Mouse (Mus musculus) lung, embryonic 14.5 days (tissue): Measurements from ENCODE around the gene Rhou. TPM values are rescaled to one million over a fixed set of nuclear protein-coding genes. Genes with fewer than 3 reads are reported as not detected.
"Not testable (repeated sequence)": the region's sequence is repeated elsewhere in the genome, so short reads cannot be mapped to it uniquely, and the experiment has no call there.

Experiments used
- ATAC-seq: fragments of 200-750 bp; cut with Nextera tagmentation; 2 replicates; pipeline ENCODE4 v1.8.0; 2017; ENCODE audit warnings: mild to moderate bottlenecking, moderate TSS enrichment, moderate library complexity; ENCODE audit not compliant: insufficient read depth
- DNase-seq: peaks from one replicate; pipeline ENCODE4 v3.0.0-alpha.2; 2015
- H3K27ac ChIP-seq: fragments of 300-500 bp; sonication (generic); 2 replicates; pipeline ENCODE4 v1.5.1; 2014; ENCODE audit warnings: low read depth, mild to moderate bottlenecking, moderate library complexity
- H3K27me3 ChIP-seq: fragments of 300-500 bp; sonication (generic); 2 replicates; pipeline ENCODE4 v1.6.1; 2014; ENCODE audit warnings: low read length, control low read depth; ENCODE audit not compliant: insufficient read depth
- H3K36me3 ChIP-seq: fragments of 300-500 bp; sonication (generic); 2 replicates; pipeline ENCODE4 v1.6.1; 2014; ENCODE audit warnings: control low read depth; ENCODE audit not compliant: insufficient read depth
- H3K4me1 ChIP-seq: fragments of 300-500 bp; sonication (generic); 2 replicates; pipeline ENCODE4 v1.6.1; 2014; ENCODE audit warnings: antibody characterized with exemption, control low read depth; ENCODE audit not compliant: insufficient read depth
- H3K4me2 ChIP-seq: fragments of 300-500 bp; sonication (generic); 2 replicates; pipeline ENCODE4 v1.6.1; 2014; ENCODE audit warnings: mild to moderate bottlenecking
- H3K4me3 ChIP-seq: fragments of 300-500 bp; sonication (generic); 2 replicates; pipeline ENCODE4 v1.5.1; 2014; ENCODE audit warnings: low read depth, low read length
- H3K9ac ChIP-seq: fragments of 300-500 bp; sonication (generic); 2 replicates; pipeline ENCODE4 v1.6.1; 2014
- H3K9me3 ChIP-seq: fragments of 300-500 bp; sonication (generic); 2 replicates; pipeline ENCODE4 v1.6.1; 2016; ENCODE audit warnings: low read depth, low read length, control low read depth
- CTCF ChIP-seq: IDR thresholded peaks from 2 replicates; pipeline ENCODE4 v1.5.1; 2016; ENCODE audit warnings: antibody characterized with exemption, low read depth
- WGBS: fragments of 180-500 bp; shearing (Covaris S2); extraction: QIAGEN DNeasy Blood & Tissue Kit; methylation state at CpG from one replicate; pipeline ENCODE4 v1.1.7; 2014; 5-methylcytosine and 5-hydroxymethylcytosine counted together
- polyA plus RNA-seq: library from polyadenylated mRNA; unstranded; fragments of >200 nt; fragmentation: Nextera tagmentation; extraction: Ambion mirVana; gene quantifications from 2 replicates; pipeline ENCODE4 v1.2.1, GENCODE M21; 2014

Gene Rhou
- polyA plus RNA-seq: 12.3 and 12.9 TPM in 2 replicates

DNA sequence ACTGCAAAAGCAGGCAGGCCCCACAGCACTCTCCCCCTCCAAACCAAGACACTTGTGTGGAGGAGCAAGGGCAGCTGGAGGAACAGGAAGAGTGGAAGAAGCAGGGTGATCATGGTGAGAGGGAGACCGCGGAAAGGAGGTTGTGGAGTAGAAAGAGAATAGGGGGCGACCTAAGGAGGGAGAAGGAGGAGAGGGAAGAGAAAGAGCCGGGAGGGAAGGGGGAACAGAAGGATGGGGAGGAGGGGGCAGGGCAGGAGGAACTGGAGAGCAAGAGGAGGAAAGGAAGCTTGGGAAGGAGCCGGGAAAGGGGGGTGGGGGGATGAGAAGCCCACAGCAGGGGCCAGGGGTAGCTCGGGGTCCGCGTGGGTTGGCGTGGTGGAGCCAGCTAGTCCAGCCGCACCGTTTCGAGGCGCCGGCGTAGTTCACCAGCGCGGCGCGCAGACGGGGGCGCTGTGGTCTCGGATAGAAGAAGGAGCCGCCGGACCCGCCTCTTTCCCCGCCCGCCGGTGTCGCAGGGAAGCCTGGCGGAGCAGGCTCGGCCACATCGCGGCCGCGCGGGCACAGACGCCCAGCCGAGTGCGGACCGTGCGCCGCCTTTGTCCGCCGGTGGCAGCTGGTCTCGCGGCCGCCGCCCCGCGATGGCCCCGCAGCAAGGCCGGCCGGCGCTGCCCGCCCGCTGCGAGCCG, at the start of gene Rhou:
Gene Rhou (plus strand): TSS at position 622 of the 686 bp plus-strand sequence.
- WGBS: under 1% methylated on average over 57 of the region's 58 CpGs
- TF ChIP-seq CTCF: peak; percentile 71
- H3K4me3 ChIP-seq: peak within 1 kb of the TSS; percentile 75
- H3K27me3 ChIP-seq: no peaks in the 10 kb centered on the region
- peak; percentile 76 for ATAC-seq
- peaks cover 22% of the 10 kb centered on the region for H3K36me3 ChIP-seq
- peaks cover 32% of the 10 kb centered on the region for H3K4me1 ChIP-seq
- H3K9ac ChIP-seq: peak within 1 kb of the TSS; percentile 89
- peak; percentile 97 for DNase-seq
- H3K4me2 ChIP-seq: peak within 1 kb of the TSS; percentile 82
- no peaks in the 10 kb centered on the region for H3K9me3 ChIP-seq
- H3K27ac ChIP-seq: peak within 1 kb of the TSS; percentile 89

- H3K9me3 ChIP-seq, DNase-seq, H3K9ac ChIP-seq, H3K4me3 ChIP-seq, H3K27ac ChIP-seq, H3K27me3 ChIP-seq, H3K4me1 ChIP-seq, ATAC-seq, H3K4me2 ChIP-seq, H3K36me3 ChIP-seq: not testable (repeated sequence)
- WGBS: 60% methylated on average over 1 of the region's 5 CpGs
Observed at GRCm38 (mm10) chr8:123612652-123613051, 41.1 kb upstream of the Rhou start.

GRCm38 (mm10) chr8:123623523-123623922, 30.2 kb upstream of the Rhou start:
- H3K36me3 ChIP-seq, H3K27ac ChIP-seq, H3K4me2 ChIP-seq, H3K4me1 ChIP-seq, H3K9me3 ChIP-seq, H3K4me3 ChIP-seq, H3K9ac ChIP-seq, ATAC-seq, DNase-seq: not testable (repeated sequence)
- no CpG with 5 or more reads among the region's 39 CpGs for WGBS
- H3K27me3 ChIP-seq: peaks cover 13% of the 10 kb centered on the region

GRCm38 (mm10) chr8:123624274-123624673, 29.5 kb upstream of the Rhou start:
- ATAC-seq: no peak
- no peak for DNase-seq
- H3K27me3 ChIP-seq: peaks cover 11% of the 10 kb centered on the region
- no peaks in the 10 kb centered on the region for H3K36me3 ChIP-seq
- TF ChIP-seq CTCF: no peak
- no peaks in the 10 kb centered on the region for H3K9me3 ChIP-seq
- WGBS: 60% methylated on average over 5 of the region's 5 CpGs
- no peaks in the 10 kb centered on the region for H3K4me1 ChIP-seq
- no peak overlapping the region for H3K9ac ChIP-seq
- H3K4me2 ChIP-seq: no peak overlapping the region
- no peak overlapping the region for H3K27ac ChIP-seq
- no peak overlapping the region for H3K4me3 ChIP-seq

GRCm38 (mm10) chr8:123624702-123625101, 29.0 kb upstream of the Rhou start:
- Histone ChIP-seq H3K27me3 (peaks cover 11% of the 10 kb centered on the region), H3K9me3 (no peaks in the 10 kb centered on the region), H3K4me3 (no peak overlapping the region), H3K36me3 (no peaks in the 10 kb centered on the region), H3K4me1 (no peaks in the 10 kb centered on the region), H3K4me2 (no peak overlapping the region), H3K27ac (no peak overlapping the region), H3K9ac (no peak overlapping the region)
- ATAC-seq: no peak
- DNase-seq: no peak
- 50% methylated on average over 1 of the region's 1 CpGs for WGBS
- TF ChIP-seq CTCF: no peak

DNA sequence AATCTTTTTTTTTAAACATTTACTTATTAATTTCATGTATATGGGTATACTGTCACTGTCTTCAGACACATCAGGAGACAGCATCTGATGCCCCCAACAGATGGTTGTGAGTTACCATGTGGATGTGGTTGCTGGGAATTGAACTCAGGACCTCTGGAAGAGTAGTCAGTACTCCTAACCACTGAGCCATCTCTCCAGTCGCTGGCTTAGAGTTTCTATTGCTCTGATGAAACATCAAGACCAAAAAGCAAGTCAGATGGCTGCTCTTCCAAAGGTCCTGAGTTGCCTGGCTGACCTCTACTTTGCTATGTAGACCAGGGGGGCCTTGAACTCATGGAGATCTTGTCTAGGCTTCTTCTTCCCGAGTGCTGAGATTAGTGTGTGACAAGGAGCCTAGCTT, 28.0 kb upstream of the Rhou start:
- ATAC-seq (no peak), DNase-seq (no peak)
- Histone ChIP-seq H3K36me3 (no peaks in the 10 kb centered on the region), H3K9me3 (no peaks in the 10 kb centered on the region), H3K9ac (no peak overlapping the region), H3K4me2 (no peak overlapping the region), H3K4me3 (no peak overlapping the region), H3K4me1 (no peaks in the 10 kb centered on the region), H3K27ac (no peak overlapping the region), H3K27me3 (peaks cover 11% of the 10 kb centered on the region)
- no peak for TF ChIP-seq CTCF
- WGBS: 22% methylated on average over 2 of the region's 2 CpGs

DNA sequence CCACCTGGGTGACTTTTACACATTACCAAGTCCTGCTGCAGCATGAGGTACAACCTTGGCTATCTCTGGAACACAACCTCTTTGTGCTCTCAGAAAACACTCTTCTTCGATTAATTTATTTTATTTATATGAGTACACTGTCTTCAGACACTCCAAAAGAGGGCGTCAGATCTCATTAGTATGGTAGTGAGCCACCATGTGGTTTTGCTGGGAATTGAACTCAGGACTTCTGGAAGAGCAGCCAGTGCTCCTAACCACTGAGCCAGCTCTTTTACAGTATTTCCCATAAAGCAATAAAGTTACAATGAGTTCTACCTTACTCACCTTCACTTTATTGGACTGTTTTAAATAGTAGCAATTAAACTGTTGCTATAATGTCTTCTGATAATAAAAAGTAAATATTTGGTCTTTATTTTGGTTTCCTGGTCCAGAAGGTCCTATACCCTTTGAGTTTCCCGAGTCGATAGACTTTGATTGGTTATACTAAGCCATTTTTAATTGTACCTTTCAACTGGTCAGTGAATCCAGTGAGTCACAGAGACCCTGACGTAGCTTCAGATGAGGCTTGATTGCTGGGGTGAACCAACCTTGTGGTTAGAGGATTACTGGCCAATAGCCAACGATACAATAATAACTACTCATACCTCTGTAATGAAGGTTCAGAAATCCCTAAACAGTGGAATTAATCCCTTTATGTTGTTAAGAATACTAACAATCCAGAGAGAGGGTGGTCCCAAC, 26.1 kb upstream of the Rhou start:
- Histone ChIP-seq H3K9ac (no peak overlapping the region), H3K4me3 (no peak overlapping the region), H3K27me3 (peaks cover 11% of the 10 kb centered on the region), H3K4me2 (no peak overlapping the region), H3K9me3 (no peaks in the 10 kb centered on the region), H3K4me1 (no peaks in the 10 kb centered on the region), H3K27ac (no peak overlapping the region), H3K36me3 (no peaks in the 10 kb centered on the region)
- WGBS: 57% methylated on average over 6 of the region's 6 CpGs
- TF ChIP-seq CTCF: peak; percentile 11; the same call in 1 of the 2 replicates
- ATAC-seq (no peak), DNase-seq (no peak)
